Mouse (Mus musculus) frontal cortex, adult 2 months (tissue): ENCODE data around the gene Cox20. TPM values are rescaled to one million over a fixed set of nuclear protein-coding genes. Genes with fewer than 3 reads are reported as not detected.
"Not testable (repeated sequence)": the region's sequence is repeated elsewhere in the genome, so short reads cannot be mapped to it uniquely, and the experiment has no call there.

ENCODE experiments used
- DNase-seq, 2 experiments: peaks; one replicate each; pipeline ENCODE4 v3.0.0; 2022; ENCODE audit warnings: low spot score in 1 of 2; ENCODE audit errors: extremely low spot score in 1 of 2
- polyA plus RNA-seq: library from polyadenylated mRNA; depleted of rRNA; stranded (reverse); fragments of >200 nt; gene quantifications from 2 replicates; pipeline ENCODE4 v1.2.3, GENCODE M21; 2012; rRNA removed

Cox20 gene
- polyA plus RNA-seq, 1 experiment, result 86.9 TPM

DNA sequence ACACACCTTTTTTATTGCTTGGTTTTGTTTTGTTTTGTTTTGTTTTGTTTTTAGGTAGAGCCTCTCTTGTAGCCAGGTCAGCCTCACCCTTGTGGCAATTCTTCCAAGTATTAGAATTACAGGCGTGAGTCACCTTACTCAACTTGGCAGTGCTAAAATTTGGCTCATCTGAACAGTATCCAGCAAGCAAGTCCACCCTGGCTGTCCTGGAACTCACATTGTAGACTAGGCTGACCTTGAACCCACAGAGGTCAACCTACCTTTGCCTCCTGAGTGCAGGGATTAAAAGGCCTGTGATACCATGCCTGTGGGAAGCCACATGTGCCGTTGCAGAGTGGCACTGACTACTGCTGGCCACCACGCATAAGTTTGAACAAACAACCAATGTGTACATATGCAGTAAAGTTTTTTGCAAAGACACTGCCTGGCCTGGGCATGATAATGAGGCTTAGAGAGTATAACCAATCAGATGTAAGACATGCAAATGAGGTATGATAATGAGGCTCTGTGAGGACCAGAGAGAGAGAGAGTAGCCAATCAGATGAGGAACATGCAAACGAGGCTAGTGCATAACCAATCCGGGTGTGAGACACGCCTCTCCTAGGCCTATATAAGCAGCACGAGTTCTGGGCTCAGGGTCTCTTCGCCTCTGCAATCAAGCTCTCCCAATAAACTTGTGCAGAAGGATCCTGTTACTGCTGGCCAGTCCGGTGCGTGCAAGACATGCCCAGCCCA lies 25.3 kb downstream of the Cox20 start:
- DNase-seq, result not testable (repeated sequence)

GRCm38 (mm10) chr1:178350792-178351191 lies 31.9 kb downstream of the Cox20 start:
- DNase-seq, result no peak

DNA sequence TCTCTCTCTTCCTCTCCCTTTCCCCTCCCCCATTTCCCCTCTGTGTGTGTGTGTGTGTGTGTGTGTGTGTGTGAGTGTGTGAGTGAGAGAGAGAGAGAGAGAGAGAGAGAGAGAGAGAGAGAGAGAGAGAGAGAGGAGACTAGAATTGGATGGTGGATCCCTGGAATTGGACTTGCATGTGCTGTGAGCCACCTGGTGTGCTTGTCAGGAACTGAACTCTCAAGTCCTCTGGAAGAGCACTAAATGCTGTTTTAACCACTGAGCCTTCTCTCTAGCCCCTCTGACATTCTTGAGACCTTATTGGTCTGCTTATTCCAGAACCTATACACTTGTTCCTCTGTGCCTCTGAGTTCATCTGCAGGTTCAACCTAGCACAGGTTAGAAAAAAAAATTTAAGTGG lies 32.7 kb downstream of the Cox20 start:
- no peak for DNase-seq

DNA sequence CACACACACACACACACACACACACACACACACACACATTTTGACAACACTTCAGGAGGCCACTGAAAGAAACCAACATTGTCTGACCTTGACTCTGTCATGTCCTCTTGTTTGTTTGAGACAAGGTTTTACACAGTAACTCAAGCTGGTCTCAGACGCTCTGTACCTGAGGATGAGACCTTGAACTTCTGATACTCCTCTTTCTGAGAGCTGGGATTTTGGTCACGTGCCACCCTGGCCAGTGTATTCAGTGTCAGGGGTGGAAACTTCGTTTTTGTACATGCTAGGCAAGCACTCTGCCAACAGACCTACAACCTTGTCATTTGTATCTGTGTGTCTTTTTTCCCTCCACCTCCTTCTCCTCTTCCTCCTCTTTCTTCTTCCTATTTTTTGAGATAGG lies 35.6 kb downstream of the Cox20 start:
- DNase-seq, result no peak

GRCm38 (mm10) chr1:178357776-178358710 lies 39.1 kb downstream of the Cox20 start:
- peak; percentile 86 to 87 for DNase-seq

DNA sequence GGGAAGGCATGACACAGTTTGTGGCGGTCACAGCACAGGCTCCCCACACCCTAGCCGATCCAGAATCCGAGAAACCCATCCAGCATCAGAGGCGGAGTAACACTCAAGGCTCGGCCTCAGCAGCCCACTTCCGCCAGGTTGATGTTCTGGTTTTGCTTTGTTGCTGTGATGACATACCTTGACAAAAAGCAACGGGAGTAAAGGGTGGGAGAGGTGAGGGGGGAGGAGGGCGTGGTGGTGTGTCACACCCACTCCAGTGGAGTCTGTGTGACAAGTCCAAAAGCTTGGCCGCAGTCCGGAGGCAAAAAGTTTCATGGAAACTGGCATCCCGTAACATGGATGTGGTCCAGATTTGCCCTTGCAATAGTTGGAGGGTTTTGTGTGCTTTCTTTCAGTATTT lies 41.3 kb downstream of the Cox20 start:
- DNase-seq, result no peak

- no peak for DNase-seq
These were observed 41.8 kb downstream of the Cox20 start for GRCm38 (mm10) chr1:178360702-178361101.

DNA sequence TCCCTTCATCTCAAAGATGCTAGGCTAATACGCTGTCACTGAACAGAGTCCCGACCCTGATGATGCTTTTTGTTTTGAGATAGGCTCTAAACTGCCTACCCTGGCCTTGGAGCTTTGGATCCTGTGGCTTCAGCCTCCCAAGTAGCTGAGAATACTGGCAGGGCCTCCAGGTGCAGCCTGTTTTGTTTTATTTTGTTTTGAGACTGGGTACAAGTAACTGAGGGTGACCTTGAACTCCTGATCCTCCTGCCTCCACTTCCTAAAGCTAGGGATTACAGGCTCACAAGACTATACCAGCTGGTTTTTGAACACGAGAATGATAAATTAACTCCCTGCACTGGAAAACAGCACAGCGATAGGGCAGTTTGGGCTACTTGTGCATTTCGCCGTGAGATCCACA lies 46.2 kb downstream of the Cox20 start:
- no peak for DNase-seq

DNA sequence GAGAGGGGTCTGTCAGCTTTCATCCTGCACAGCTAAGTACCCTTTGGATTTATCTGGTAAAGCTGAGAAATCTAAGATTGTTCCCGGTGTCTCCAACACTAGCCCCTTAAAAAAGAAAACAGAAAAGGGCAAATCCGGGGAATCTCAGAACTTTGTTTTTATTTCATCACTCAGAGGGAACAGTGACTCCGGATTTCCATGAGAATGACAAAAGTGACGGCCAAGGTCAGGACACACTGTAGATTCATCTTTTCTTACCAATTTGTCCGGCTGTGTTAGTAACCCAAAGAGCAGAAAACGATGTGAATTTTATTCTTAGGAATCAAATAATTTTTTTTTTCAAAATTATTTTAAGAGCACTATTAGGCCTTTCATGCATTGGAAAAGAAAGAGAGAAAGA lies 49.2 kb downstream of the Cox20 start:
- no peak for DNase-seq

DNA sequence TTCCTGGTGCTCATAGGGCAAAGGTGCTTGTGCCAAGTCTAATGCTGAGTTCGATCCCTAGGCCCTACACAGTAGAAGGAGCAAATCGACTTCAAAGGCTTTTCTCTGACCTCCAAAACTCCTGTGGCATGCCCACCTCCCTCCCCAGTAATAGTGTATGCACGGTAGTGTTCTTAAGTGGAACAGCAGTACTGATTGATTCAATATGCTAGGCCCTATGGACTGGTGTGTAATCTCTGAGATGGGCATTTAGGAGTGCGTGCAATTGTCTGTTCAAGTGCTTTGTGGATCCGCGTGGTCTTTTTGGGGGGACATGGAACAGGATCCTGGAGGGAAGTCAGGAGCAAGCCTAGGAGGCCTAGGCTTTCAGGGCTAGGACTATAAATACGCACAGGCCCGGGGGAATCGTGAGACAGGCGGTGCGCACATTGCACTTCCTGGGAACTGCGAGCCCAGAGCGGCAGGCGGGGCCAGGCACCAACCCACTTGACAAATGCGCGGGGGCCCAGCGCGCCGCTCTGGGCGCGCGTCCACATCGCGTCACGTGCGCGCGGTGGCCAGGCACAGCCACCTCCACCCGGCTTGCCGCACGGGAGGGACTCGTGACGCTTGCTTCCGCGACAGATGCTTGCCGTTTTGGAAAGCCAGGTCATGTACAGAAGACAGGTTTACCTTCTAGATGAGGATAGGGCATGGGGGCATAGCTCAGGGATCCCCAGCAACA lies 49.8 kb downstream of the Cox20 start:
- DNase-seq, result peak; percentile 92 to 96

DNA sequence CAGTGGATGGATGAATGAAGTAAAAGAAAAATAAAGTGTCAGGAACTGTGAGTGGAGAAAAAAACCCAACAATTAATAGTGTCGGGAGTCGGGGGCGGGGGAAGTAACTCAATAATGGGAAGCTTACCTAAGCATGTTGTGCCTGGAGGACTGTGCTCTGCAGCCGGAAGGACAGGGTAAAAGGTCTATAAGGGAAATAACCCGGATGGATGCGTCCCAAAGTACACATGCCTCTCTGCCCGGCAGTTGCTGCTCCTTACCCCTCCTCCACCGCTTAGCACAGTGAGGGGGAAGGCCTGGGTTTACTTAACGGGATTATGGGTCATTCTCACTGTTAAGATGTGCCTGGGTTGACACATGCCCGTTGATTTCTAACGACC lies 50.3 kb downstream of the Cox20 start:
- DNase-seq, result peak in 1 of 2 experiments; percentile 37

Other genes with a start within 250 kb of the Cox20 start
- 13.4 and 15.0 TPM in 2 replicates for gene Desi2, start 131.7 kb upstream of the Cox20 start, polyA plus RNA-seq
- 371 and 407 TPM in 2 replicates for gene Hnrnpu, start 18.7 kb downstream of the Cox20 start, polyA plus RNA-seq
- gene Efcab2, start 87.0 kb downstream of the Cox20 start, polyA plus RNA-seq, result 8.0 and 9.0 TPM in 2 replicates
- gene Kif26b, start 210.0 kb downstream of the Cox20 start, polyA plus RNA-seq, result 3.2 and 3.5 TPM in 2 replicates